Mouse (Mus musculus): ENCODE measurements around the gene Gtpbp4. TPM values are rescaled to one million over a fixed set of nuclear protein-coding genes. Genes with fewer than 3 reads are reported as not detected.
"Not testable (repeated sequence)": the region's sequence is repeated elsewhere in the genome, so short reads cannot be mapped to it uniquely, and the experiment has no call there.

Gene Gtpbp4
- polyA plus RNA-seq, 1 experiment from 2014 or later: 93.0 TPM

DNA sequence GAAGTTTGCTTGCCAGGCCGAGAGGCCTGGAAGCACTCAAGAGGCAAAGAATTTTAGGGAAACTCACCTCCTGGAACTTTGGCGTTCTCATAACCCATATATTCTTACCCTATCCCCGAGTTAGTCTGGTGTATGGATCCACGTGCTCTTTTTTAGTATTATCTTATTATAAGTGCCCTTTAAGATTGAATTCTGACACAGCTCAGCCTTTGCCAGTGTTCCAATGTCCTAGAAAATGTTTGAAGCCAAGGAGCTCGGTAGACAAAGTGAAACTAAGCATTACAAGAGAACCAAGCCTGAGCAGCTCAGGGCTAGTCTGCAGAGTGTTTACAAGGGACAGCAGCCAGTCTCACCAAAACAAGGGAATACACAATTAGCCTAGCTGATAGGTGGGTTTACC, 33.6 kb downstream of the Gtpbp4 start:
- not testable (repeated sequence) for ATAC-seq (ENCODE audit: low FRiP score, low read depth); H3K4me2 ChIP-seq (replicated peaks); H3K27ac ChIP-seq; H3K36me3 ChIP-seq; H3K4me1 ChIP-seq; H3K9ac ChIP-seq; H3K27me3 ChIP-seq; H3K9me3 ChIP-seq; H3K4me3 ChIP-seq
- 35% methylated on average over 5 of the region's 5 CpGs for WGBS

DNA sequence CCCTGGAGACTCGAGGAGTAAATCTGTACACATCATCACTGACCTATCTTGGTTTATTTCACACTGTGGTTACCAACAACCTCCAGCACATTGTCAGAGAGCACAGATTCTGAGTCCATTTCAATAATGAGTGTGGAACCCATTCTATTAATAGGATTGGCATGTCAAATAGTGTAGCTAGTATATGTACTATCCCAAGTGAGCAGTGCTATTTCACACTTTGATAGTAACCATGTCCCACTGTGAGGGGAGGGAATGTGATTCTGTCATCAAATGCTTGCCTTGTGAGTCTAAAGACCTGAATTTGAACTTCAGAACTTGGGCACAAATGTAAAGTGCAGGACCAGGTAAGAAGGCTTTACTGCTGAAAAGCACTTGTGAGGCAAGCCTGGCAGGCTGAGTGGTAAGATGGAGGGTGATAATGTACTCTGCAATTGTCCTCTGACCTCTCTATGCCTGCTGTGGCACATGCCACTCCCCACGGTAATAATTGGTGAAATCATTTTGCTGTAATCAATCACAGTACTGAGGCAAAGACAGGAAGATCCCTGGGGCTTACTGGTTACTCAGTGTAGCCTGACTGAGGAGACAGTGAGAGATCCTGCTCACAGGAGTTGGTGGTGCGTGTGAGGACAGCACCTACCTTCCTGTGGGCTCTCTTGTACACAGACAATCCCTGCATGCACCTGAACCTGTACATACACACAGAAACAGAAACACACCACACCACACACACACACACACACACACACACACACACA, 34.6 kb downstream of the Gtpbp4 start:
- H3K4me1 ChIP-seq; H3K27me3 ChIP-seq; ATAC-seq (ENCODE audit: low FRiP score, low read depth): not testable (repeated sequence)

DNA sequence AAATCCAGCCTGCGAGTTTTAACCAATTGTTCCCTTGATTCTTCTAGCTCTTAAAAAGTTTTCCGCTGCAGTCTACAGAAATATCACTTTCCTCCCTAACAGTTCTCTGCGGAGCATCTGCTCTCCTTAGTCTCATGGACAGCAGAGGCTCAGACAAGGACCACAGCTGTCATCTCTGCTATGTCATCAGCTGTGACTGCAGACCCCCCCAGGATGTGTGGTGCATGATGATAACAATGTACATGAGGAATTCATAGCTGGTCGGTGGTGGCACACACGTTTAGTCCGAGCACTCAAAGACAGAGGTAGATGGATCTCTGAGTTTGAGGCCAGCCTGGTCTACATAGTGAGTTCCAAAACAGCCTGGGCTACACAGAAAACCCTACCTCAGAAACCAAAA, 36.3 kb downstream of the Gtpbp4 start:
- 80% methylated on average over 5 of the region's 6 CpGs for WGBS
- not testable (repeated sequence) for H3K4me3 ChIP-seq; H3K4me1 ChIP-seq; H3K27me3 ChIP-seq; H3K27ac ChIP-seq; H3K36me3 ChIP-seq; H3K9me3 ChIP-seq; H3K4me2 ChIP-seq (replicated peaks); ATAC-seq (ENCODE audit: low FRiP score, low read depth); H3K9ac ChIP-seq

More for the DNA sequence above, 34.6 kb downstream of the Gtpbp4 start:
- H3K9ac ChIP-seq; H3K27ac ChIP-seq; H3K4me2 ChIP-seq (replicated peaks); H3K9me3 ChIP-seq; H3K36me3 ChIP-seq; H3K4me3 ChIP-seq: not testable (repeated sequence)
- WGBS: 65% methylated on average over 3 of the region's 3 CpGs

DNA sequence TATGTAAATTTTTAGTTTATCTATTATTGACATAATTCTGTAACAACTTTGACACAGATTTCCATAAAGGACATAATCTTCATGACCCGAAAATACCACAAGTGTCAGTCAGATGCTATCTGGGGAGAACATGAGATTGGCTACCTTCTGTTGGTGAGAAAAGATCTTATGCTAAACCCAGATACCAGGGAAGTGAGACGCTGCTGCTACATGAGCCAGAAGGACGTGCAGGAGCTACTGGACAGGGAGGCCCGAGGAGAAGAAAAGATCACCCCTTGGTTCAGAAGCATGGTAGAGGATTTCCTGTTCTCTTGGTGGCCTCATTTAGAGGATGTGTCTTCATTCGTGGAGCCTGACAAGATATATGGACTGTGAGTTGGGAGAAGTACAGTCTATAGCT, 36.8 kb downstream of the Gtpbp4 start:
- H3K27ac ChIP-seq; H3K4me2 ChIP-seq (replicated peaks); H3K27me3 ChIP-seq; H3K36me3 ChIP-seq; H3K4me3 ChIP-seq; H3K9me3 ChIP-seq; H3K4me1 ChIP-seq; ATAC-seq (ENCODE audit: low FRiP score, low read depth); H3K9ac ChIP-seq: not testable (repeated sequence)
- WGBS: 75% methylated on average over 1 of the region's 5 CpGs

DNA sequence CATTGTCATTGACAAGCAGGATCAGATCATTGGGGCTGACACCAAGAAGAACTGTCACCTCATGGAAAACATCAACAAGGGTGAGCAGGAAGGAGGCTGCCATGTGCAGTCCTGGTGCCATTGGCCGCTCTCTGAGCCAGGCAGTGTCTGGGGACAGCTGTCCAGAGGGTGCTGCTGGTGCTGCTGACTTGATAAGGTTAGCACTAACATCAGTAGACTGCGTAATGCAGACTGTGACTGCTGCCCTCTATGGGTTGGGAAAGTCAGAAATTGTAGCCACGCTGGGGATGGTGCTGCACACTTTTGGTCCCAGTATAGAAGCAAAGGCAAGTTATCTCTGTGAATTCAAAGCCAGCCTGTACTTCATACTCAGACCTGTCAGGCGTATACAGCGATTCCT, 39.0 kb downstream of the Gtpbp4 start:
- not testable (repeated sequence) for H3K4me2 ChIP-seq (replicated peaks); H3K27ac ChIP-seq; H3K9ac ChIP-seq; H3K9me3 ChIP-seq; ATAC-seq (ENCODE audit: low FRiP score, low read depth); H3K27me3 ChIP-seq; H3K4me3 ChIP-seq; H3K4me1 ChIP-seq; H3K36me3 ChIP-seq
- WGBS: no CpG with 5 or more reads among the region's 5 CpGs

DNA sequence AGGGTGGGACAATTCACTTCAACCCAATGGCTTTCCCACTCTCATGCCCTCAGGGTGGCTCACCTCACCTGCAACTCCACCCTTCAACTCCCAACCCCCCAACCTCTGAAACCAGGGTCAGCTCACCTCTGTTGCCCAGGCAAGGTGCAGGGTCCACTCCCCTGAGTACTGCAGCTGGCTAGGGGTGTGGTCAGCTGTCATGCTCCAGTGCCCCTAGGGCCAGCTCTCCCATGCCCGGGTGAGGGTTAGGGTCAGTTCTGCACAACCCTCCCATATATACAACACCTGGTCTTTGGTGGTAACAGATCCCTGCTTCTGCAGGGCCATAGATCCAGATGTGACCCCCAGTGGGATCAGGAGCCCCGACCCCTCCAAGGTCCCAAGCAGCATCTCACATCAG, 40.8 kb downstream of the Gtpbp4 start:
- H3K36me3 ChIP-seq; H3K4me1 ChIP-seq; H3K9ac ChIP-seq; H3K27ac ChIP-seq; H3K27me3 ChIP-seq; H3K4me3 ChIP-seq; ATAC-seq (ENCODE audit: low FRiP score, low read depth); H3K9me3 ChIP-seq; H3K4me2 ChIP-seq (replicated peaks): not testable (repeated sequence)
- WGBS: 79% methylated on average over 2 of the region's 2 CpGs

DNA sequence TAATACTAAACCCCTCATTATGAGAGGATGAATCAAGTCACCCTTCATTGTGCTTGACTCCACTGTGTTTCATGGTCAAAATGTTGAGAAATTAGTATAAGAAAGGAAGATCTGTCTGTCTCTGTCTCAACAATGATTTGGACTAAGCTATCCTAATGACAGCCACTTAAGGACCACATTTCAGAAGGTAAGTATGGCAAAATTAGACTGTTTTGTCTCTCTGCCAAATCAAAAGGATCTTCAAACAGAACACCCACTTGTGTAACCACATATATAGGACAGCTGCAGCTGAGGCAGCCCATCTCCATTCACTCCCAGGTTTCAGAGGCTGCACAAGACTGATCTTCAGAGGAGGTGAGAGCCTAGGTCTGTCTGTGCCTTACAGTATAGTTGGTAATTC, 43.3 kb downstream of the Gtpbp4 start, which contains the start of gene Idi2:
Gene Idi2, plus strand, starts transcription at position 301 of the 400 bp plus-strand sequence.
- not testable (repeated sequence) for H3K36me3 ChIP-seq; H3K27ac ChIP-seq; H3K4me3 ChIP-seq; H3K9ac ChIP-seq; H3K9me3 ChIP-seq; H3K4me1 ChIP-seq; ATAC-seq (ENCODE audit: low FRiP score, low read depth); H3K27me3 ChIP-seq; H3K4me2 ChIP-seq (replicated peaks)

DNA sequence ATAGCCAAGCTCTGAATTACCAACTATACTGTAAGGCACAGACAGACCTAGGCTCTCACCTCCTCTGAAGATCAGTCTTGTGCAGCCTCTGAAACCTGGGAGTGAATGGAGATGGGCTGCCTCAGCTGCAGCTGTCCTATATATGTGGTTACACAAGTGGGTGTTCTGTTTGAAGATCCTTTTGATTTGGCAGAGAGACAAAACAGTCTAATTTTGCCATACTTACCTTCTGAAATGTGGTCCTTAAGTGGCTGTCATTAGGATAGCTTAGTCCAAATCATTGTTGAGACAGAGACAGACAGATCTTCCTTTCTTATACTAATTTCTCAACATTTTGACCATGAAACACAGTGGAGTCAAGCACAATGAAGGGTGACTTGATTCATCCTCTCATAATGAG, 47.8 kb downstream of the Gtpbp4 start, which contains the start of gene Gm9745:
Gene Gm9745, minus strand, starts transcription at position 101 of the 400 bp plus-strand sequence.
- not testable (repeated sequence) for H3K4me3 ChIP-seq; H3K4me2 ChIP-seq (replicated peaks); H3K27ac ChIP-seq; H3K9ac ChIP-seq; H3K9me3 ChIP-seq; H3K4me1 ChIP-seq; H3K27me3 ChIP-seq; H3K36me3 ChIP-seq; ATAC-seq (ENCODE audit: low FRiP score, low read depth)

DNA sequence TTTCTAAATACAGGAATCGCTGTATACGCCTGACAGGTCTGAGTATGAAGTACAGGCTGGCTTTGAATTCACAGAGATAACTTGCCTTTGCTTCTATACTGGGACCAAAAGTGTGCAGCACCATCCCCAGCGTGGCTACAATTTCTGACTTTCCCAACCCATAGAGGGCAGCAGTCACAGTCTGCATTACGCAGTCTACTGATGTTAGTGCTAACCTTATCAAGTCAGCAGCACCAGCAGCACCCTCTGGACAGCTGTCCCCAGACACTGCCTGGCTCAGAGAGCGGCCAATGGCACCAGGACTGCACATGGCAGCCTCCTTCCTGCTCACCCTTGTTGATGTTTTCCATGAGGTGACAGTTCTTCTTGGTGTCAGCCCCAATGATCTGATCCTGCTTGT, 52.1 kb downstream of the Gtpbp4 start:
- not testable (repeated sequence) for H3K4me2 ChIP-seq (replicated peaks); H3K27ac ChIP-seq; H3K27me3 ChIP-seq; H3K9me3 ChIP-seq; H3K4me1 ChIP-seq; H3K9ac ChIP-seq; H3K4me3 ChIP-seq; ATAC-seq (ENCODE audit: low FRiP score, low read depth); H3K36me3 ChIP-seq
- WGBS: no CpG with 5 or more reads among the region's 5 CpGs

DNA sequence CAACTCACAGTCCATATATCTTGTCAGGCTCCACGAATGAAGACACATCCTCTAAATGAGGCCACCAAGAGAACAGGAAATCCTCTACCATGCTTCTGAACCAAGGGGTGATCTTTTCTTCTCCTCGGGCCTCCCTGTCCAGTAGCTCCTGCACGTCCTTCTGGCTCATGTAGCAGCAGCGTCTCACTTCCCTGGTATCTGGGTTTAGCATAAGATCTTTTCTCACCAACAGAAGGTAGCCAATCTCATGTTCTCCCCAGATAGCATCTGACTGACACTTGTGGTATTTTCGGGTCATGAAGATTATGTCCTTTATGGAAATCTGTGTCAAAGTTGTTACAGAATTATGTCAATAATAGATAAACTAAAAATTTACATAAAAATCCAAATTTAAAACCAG, 54.2 kb downstream of the Gtpbp4 start:
- H3K4me3 ChIP-seq; H3K27ac ChIP-seq; H3K27me3 ChIP-seq; ATAC-seq (ENCODE audit: low FRiP score, low read depth); H3K36me3 ChIP-seq; H3K4me1 ChIP-seq; H3K9me3 ChIP-seq; H3K9ac ChIP-seq; H3K4me2 ChIP-seq (replicated peaks): not testable (repeated sequence)
- 50% methylated on average over 1 of the region's 5 CpGs for WGBS

DNA sequence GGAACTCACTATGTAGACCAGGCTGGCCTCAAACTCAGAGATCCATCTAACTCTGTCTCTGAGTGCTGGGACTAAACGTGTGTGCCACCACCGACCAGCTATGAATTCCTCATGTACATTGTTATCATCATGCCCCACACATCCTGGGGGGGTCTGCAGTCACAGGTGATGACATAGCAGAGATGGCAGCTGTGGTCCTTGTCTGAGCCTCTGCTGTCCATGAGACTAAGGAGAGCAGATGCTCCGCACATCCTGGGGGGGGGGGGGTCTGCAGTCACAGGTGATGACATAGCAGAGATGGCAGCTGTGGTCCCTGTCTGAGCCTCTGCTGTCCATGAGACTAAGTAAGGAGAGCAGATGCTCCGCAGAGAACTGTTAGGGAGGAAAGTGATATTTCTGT, 54.8 kb downstream of the Gtpbp4 start:
- ATAC-seq (ENCODE audit: low FRiP score, low read depth): peak; percentile 59
- H3K9ac ChIP-seq; H3K27me3 ChIP-seq; H3K4me2 ChIP-seq (replicated peaks); H3K27ac ChIP-seq; H3K4me1 ChIP-seq; H3K36me3 ChIP-seq; H3K4me3 ChIP-seq; H3K9me3 ChIP-seq: not testable (repeated sequence)
- 89% methylated on average over 4 of the region's 4 CpGs for WGBS

DNA sequence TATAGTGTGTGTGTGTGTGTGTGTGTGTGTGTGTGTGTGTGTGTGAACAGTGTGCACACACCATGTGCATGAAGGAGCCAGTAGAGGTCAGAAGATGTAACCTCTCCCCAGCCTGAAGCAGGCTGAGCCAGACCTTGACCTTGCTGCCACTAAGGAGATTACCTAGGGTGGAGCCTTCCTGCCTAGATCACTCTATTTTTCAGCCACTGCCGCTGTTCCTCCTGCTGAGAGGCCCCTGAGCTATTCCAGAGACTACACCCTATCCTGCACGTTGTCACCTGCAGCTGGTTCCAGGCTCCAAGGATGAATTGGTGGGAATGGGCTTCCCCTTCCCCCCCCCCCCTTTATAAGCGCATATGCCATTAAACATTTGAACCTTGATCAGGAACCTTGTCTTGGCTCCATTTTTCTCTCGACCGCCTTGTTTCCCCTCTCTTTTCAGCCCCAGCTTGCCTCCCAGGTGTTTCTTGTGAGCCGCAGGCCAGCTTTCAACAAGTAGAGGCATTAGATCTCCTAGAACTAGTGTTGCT, 58.2 kb downstream of the Gtpbp4 start:
- H3K27me3 ChIP-seq; ATAC-seq (ENCODE audit: low FRiP score, low read depth); H3K4me3 ChIP-seq; H3K4me2 ChIP-seq (replicated peaks); H3K9ac ChIP-seq; H3K36me3 ChIP-seq; H3K4me1 ChIP-seq; H3K9me3 ChIP-seq; H3K27ac ChIP-seq: not testable (repeated sequence)
- 84% methylated on average over 6 of the region's 6 CpGs for WGBS

DNA sequence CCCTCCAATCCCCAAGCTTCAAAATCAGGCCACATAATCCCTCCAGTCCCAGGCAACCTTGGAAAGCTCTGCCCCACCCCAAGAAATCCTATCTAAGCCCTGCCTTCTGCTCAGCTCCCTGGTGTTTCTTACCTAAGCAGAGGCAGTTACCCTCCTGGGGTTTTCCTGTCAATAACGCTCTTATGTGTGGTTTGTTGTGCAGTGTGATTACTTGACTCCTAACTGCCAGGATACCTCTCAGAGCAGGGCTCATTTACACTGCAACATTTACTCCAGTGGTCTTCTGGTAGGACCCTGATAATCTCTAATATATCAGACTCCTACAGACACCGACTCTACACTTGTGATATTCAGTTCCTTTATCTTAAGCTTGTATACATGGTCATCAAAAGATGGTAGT, 62.4 kb downstream of the Gtpbp4 start:
- no peaks in the 10 kb centered on the region for H3K9me3 ChIP-seq
- H3K36me3 ChIP-seq: no peaks in the 10 kb centered on the region
- no peaks in the 10 kb centered on the region for H3K4me1 ChIP-seq
- 55% methylated on average over 2 of the region's 2 CpGs for WGBS
- ATAC-seq (ENCODE audit: low FRiP score, low read depth): no peak
- no peaks in the 10 kb centered on the region for H3K27me3 ChIP-seq
- H3K4me3 ChIP-seq: no peak overlapping the region
- no peak overlapping the region for H3K4me2 ChIP-seq (replicated peaks)
- no peak overlapping the region for H3K9ac ChIP-seq
- no peak overlapping the region for H3K27ac ChIP-seq
